Mouse (Mus musculus) spleen, adult 12 weeks (tissue): ENCODE data around the gene Nle1.

ENCODE experiments used
- DNase-seq: peaks from one replicate; pipeline ENCODE4 v3.0.0; 2022; ENCODE audit warnings: low spot score

Nle1 gene

GRCm38 (mm10) chr11:82869506-82870172 lies 38.6 kb downstream of the Nle1 start:
- peak; percentile 21 for DNase-seq

DNA sequence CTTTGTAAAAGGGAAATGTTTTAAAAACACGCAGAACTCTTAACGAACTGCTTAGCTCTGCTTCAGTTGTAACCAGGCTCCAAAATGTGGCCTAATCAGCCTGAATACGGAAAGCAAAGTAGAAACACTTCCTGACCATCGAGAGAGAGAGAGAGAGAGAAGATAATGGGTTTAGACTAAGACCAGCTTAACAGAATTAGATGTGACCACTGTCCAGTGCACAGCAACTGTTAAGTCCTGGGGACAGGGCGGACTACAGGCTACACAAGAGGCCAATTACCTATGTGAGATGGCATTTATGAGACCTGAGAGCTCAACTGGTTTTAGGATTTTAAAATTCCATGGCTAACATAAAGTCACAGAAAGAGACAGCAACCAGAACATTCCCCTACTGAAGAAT lies 40.3 kb downstream of the Nle1 start:
- DNase-seq, result no peak

- DNase-seq, result no peak
Measured at GRCm38 (mm10) chr11:82866850-82867564, 41.2 kb downstream of the Nle1 start.

DNA sequence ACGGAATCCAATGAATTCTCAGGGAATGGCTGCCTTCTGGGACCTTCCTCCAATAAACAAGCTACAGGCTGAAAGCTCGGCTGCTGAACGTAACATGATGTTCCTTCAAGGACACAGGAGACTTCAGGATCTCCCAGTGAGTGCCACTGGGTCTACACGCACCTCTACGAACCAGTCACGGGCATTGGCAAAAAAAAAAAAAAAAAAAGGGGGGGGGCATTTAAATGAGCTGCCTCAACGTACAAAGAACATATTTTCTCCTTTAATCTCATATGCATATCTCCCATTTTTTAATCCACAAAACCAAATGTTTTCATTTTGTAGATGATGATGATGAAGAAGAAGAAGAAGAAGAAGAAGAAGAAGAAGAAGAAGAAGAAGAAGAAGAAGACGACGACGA lies 42.3 kb downstream of the Nle1 start:
- DNase-seq, result no peak

DNA sequence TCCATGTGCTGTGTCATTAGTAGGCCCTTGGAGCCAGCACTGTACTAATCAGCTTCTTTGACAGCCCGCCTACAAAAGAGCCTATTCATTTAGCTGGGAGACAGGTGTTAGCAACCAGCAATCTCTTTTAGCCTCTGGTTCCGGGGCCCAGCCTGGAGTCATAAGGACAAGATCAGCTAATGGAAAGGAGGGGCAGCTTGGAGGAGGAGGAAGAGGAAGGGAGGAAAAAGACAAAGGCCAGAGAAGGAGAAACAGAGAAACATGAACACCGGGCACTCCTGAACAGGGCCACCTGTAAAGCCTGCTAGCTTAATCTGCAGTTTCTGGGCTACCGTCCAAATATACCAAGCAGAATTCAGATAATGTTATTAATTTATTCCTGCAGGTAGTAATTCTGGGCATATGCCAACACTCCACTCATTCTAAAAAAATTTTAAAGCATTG lies 44.7 kb downstream of the Nle1 start:
- no peak for DNase-seq

- DNase-seq, result no peak
Measured at GRCm38 (mm10) chr11:82863059-82863458, 45.2 kb downstream of the Nle1 start.

DNA sequence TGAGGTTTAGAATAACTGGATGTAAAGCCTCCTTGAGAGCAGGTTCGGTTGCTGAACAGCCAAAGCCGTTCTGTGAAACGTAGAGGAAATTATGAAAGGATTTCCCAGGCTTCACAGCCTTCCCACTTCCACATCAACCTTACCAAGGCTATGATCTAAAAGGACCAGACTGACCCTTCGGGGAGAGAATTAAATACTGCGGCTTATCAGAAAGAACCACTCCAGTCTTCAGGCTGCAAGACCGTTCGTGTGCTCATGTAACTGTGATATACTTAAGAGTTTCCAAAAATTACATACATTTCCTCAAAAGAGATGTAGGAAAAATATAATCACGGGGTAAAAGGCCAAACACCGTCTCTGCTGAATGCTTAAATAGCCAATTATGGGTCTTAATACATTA lies 45.6 kb downstream of the Nle1 start:
- no peak for DNase-seq

DNA sequence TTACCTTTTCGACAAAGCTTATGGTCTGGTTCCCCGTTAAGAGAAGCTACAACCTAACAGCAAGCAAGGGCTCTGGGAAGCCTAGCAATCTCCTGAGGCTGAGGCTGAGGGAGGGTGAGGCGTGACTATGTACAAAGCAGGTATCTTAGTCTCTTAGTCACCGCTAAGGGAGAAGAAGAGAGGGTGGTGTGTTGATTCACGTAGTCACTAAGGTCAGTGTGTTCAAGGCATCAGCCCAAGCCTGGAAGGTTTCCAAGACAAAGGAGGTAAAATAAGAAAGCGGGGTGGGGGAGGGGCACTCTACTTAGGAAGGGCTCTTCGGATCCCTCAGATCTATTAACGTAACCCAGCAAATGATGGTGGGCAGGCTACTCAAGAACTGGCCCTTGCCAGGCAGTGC lies 46.7 kb downstream of the Nle1 start:
- DNase-seq, result no peak

DNA sequence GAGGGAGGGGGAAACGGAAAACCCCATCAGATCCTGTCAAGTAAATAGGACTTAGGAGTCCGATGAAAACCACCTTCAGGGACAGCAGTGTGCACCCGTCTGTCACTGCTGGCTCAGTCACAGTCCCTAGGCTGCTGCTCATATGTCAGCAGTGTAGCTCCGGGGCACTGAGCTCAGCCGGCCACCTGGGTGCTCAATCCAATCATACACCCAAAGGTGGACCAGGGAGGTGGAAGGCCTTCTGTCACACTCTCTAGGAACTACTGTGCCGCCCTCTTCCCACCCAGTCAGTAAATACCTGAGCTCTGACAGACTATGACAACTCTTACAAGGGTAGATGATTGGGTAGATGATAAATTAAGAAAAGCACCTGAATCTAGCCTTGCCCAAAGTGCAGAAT lies 47.5 kb downstream of the Nle1 start:
- DNase-seq, result no peak

DNA sequence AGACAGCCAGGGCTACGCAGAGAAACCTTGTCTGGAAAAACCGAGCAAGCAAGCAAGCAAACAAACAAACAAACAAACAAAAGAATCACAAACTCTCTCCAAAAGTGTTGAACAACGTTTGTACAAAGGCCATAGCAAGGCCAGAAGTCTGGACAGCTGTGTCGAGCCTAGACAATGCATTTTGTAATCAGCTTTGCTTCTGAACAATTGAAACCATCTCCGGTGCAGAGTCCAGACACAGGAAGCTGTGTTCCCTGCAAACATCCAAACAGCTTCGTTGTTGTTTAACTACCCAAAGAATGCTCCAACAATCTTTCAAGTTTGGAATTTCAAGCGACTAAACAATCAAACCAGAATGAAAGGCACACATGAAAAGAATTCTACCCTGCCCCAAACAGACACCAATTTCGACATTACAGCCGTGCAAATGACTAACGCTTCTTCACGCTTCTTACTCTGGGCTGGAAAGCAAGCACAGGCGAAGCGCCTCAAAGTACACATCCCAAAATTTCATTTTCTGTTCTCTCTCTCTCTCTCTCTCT lies 50.8 kb downstream of the Nle1 start:
- DNase-seq, result no peak

DNA sequence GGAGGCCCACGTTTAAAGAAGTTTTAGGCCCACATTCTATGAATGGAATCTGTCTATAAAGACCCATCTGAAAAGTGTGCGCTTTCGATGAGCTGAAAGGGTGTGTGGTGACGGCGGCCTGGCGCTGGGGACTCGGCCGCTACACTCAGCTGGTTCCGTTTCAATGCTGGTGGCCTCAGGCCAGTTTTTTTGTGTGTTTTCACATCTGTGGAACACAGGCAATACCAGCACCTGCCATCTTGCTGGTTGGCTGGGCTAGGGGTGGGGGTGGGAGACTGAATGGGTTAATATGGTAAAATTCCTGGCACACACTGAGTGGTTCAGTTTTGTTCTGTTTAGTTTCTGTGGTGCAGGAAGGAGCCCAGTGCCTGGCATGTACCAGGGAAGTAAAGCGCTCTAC lies 52.2 kb downstream of the Nle1 start:
- no peak for DNase-seq

- peak; percentile 46 for DNase-seq
Measured at GRCm38 (mm10) chr11:82855327-82855973, 52.8 kb downstream of the Nle1 start.

DNA sequence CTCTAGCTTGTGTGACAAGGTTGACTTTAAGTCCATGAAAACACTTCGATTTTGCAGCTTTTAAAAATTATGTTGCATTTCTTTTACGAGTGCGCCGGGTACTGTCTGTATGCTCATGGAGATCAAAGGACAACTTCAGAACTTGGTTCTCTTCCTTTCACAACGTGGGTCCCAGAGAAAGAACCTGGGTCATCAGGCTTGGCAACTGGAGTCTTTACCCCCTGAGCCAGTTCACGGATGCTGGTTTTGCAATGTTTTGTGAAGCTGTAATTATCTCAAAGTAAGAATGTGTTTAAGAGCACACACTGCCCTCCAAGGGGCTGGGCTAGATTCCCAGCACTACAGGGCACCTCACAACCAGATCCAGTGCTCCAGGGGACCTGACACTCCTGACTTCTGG lies 54.1 kb downstream of the Nle1 start:
- no peak for DNase-seq

GRCm38 (mm10) chr11:82852958-82853357 lies 55.3 kb downstream of the Nle1 start:
- DNase-seq, result no peak

DNA sequence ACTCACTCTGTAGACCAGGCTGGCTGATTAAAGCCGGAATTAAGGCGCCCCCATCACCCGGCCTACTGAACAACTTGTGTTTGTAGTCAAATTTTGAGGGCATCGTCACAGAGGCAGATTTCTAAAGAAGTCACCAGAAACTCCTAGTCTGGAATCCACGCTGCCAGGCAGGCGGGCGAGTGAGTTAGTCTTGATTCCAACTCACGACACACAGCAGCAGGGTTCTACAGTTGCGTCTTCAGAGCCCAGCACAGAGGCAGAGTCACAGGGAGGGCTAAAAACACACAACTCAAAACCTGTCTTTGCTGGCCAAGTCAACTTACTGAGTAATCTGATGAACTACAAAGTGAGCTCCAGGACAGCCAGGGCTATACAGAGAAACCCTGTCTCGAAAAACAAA lies 55.7 kb downstream of the Nle1 start:
- no peak for DNase-seq

DNA sequence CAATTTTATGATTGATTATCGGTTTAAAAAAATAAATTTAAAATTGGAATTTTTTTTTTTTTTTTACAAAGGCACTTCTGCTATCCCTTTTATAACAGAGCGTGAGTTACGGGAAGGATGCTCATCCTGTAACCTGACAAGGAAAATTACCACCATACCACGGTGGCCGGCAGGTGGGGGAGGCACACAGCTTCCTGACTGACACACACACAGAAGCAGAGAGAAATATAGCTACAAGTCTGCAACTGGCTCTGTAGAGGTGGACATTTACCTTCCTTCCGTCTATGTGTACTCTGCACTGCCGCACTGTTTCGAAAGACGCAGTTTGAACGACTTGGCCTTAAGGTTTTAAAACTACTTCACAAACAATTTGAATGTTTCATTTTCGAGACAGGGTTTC lies 56.1 kb downstream of the Nle1 start:
- no peak for DNase-seq
